Mouse (Mus musculus) neural tube, embryonic 15.5 days (tissue): ENCODE measurements at regions not wholly inside any gene's neighbourhood (a gene's known extent, or its start where the extent isn't known, plus 50 kb on each side); places are given as distances from the start of the nearest gene placed in this dataset.

ENCODE experiments used
- ATAC-seq: fragments of 200-750 bp; cut with Nextera tagmentation; 2 replicates; pipeline ENCODE4 v1.8.0; 2017; ENCODE audit warnings: mild to moderate bottlenecking, moderate TSS enrichment, moderate library complexity; ENCODE audit not compliant: low FRiP score
- H3K27ac ChIP-seq: fragments of 300-500 bp; sonication (generic); replicated peaks from 2 replicates; pipeline ENCODE4 v1.5.1; 2015; ENCODE audit warnings: mild to moderate bottlenecking, inconsistent platforms
- H3K27me3 ChIP-seq: fragments of 300-500 bp; sonication (generic); replicated peaks from 2 replicates; pipeline ENCODE4 v1.6.1; 2015; ENCODE audit warnings: inconsistent platforms
- H3K36me3 ChIP-seq: fragments of 300-500 bp; sonication (generic); 2 replicates; pipeline ENCODE4 v1.6.1; 2015; ENCODE audit warnings: inconsistent platforms
- H3K4me1 ChIP-seq: fragments of 300-500 bp; sonication (generic); 2 replicates; pipeline ENCODE4 v1.6.1; 2015; ENCODE audit warnings: inconsistent platforms
- H3K4me2 ChIP-seq: fragments of 300-500 bp; sonication (generic); 2 replicates; pipeline ENCODE4 v1.6.1; 2015; ENCODE audit warnings: inconsistent platforms, mild to moderate bottlenecking, moderate library complexity
- H3K4me3 ChIP-seq: fragments of 300-500 bp; sonication (generic); replicated peaks from 2 replicates; pipeline ENCODE4 v1.5.1; 2015; ENCODE audit warnings: mild to moderate bottlenecking, inconsistent platforms
- H3K9ac ChIP-seq: fragments of 300-500 bp; sonication (generic); replicated peaks from 2 replicates; pipeline ENCODE4 v1.6.1; 2015; ENCODE audit warnings: mild to moderate bottlenecking, inconsistent platforms
- H3K9me3 ChIP-seq: fragments of 300-500 bp; sonication (generic); replicated peaks from 2 replicates; pipeline ENCODE4 v1.6.1; 2016; ENCODE audit warnings: inconsistent platforms
- WGBS: fragments of 180-500 bp; shearing (Covaris S2); methylation state at CpG from one replicate; pipeline ENCODE4 v1.1.7; 2015; ENCODE audit warnings: mixed read lengths; 5-methylcytosine and 5-hydroxymethylcytosine counted together

- Histone ChIP-seq H3K4me2 (no peak overlapping the region), H3K4me1 (no peaks in the 10 kb centered on the region), H3K9me3 (no peaks in the 10 kb centered on the region), H3K9ac (no peak overlapping the region), H3K27ac (no peak overlapping the region), H3K36me3 (no peaks in the 10 kb centered on the region), H3K27me3 (no peaks in the 10 kb centered on the region), H3K4me3 (no peak overlapping the region)
- no peak for ATAC-seq
- WGBS: 76% methylated on average over 5 of the region's 5 CpGs
Measured at GRCm38 (mm10) chr10:99392979-99393378, 129.9 kb downstream of the Dusp6 start.

- no peaks in the 10 kb centered on the region for H3K27me3 ChIP-seq
- WGBS: 73% methylated on average over 8 of the region's 8 CpGs
- H3K4me3 ChIP-seq: no peak overlapping the region
- no peak overlapping the region for H3K4me2 ChIP-seq
- H3K36me3 ChIP-seq: no peaks in the 10 kb centered on the region
- no peaks in the 10 kb centered on the region for H3K4me1 ChIP-seq
- ATAC-seq: no peak
- no peak overlapping the region for H3K27ac ChIP-seq
- H3K9me3 ChIP-seq: 0 out of 2 replicates have a peak, but pooled peaks cover 3% of the 10 kb centered on the region
- no peak overlapping the region for H3K9ac ChIP-seq
Measured at GRCm38 (mm10) chr10:99393523-99393922, 130.5 kb downstream of the Dusp6 start.

GRCm38 (mm10) chr10:99395411-99395810 is 132.4 kb downstream of the Dusp6 start:
- no peaks in the 10 kb centered on the region for H3K36me3 ChIP-seq
- 0 out of 2 replicates have a peak, but pooled peaks cover 3% of the 10 kb centered on the region for H3K9me3 ChIP-seq
- no peak for ATAC-seq
- H3K4me1 ChIP-seq: no peaks in the 10 kb centered on the region
- no peak overlapping the region for H3K9ac ChIP-seq
- no peaks in the 10 kb centered on the region for H3K27me3 ChIP-seq
- H3K4me2 ChIP-seq: no peak overlapping the region
- 91% methylated on average over 1 of the region's 1 CpGs for WGBS
- no peak overlapping the region for H3K27ac ChIP-seq
- H3K4me3 ChIP-seq: no peak overlapping the region

- H3K9ac ChIP-seq: no peak overlapping the region
Measured at GRCm38 (mm10) chr10:99396630-99397029, 133.6 kb downstream of the Dusp6 start.

GRCm38 (mm10) chr10:99400076-99400475 is 137.0 kb downstream of the Dusp6 start:
- Histone ChIP-seq H3K4me2 (no peak overlapping the region), H3K36me3 (no peaks in the 10 kb centered on the region), H3K27ac (no peak overlapping the region), H3K4me1 (no peaks in the 10 kb centered on the region), H3K9me3 (0 out of 2 replicates have a peak, but pooled peaks cover 3% of the 10 kb centered on the region), H3K27me3 (no peaks in the 10 kb centered on the region), H3K9ac (no peak overlapping the region), H3K4me3 (no peak overlapping the region)
- no peak for ATAC-seq
- 93% methylated on average over 6 of the region's 6 CpGs for WGBS

More at GRCm38 (mm10) chr10:99396630-99397029, 133.6 kb downstream of the Dusp6 start:
- Histone ChIP-seq H3K27ac (no peak overlapping the region), H3K27me3 (no peaks in the 10 kb centered on the region), H3K4me3 (no peak overlapping the region), H3K36me3 (no peaks in the 10 kb centered on the region), H3K4me1 (no peaks in the 10 kb centered on the region), H3K4me2 (no peak overlapping the region), H3K9me3 (0 out of 2 replicates have a peak, but pooled peaks cover 3% of the 10 kb centered on the region)
- ATAC-seq: no peak
- 87% methylated on average over 3 of the region's 3 CpGs for WGBS

GRCm38 (mm10) chr10:99406764-99407163 is 143.7 kb downstream of the Dusp6 start:
- H3K9ac ChIP-seq: no peak overlapping the region
- WGBS: 88% methylated on average over 2 of the region's 2 CpGs
- H3K4me3 ChIP-seq: no peak overlapping the region
- no peaks in the 10 kb centered on the region for H3K9me3 ChIP-seq
- H3K4me2 ChIP-seq: no peak overlapping the region
- no peaks in the 10 kb centered on the region for H3K36me3 ChIP-seq
- H3K27me3 ChIP-seq: no peaks in the 10 kb centered on the region
- H3K27ac ChIP-seq: no peak overlapping the region
- H3K4me1 ChIP-seq: no peaks in the 10 kb centered on the region
- ATAC-seq: no peak

- ATAC-seq: no peak
- Histone ChIP-seq H3K4me1 (no peaks in the 10 kb centered on the region), H3K27ac (no peak overlapping the region), H3K4me3 (no peak overlapping the region), H3K9ac (no peak overlapping the region), H3K27me3 (no peaks in the 10 kb centered on the region), H3K4me2 (no peak overlapping the region), H3K36me3 (no peaks in the 10 kb centered on the region), H3K9me3 (no peaks in the 10 kb centered on the region)
- WGBS: 98% methylated on average over 2 of the region's 2 CpGs
Measured at GRCm38 (mm10) chr10:99408786-99409185, 145.8 kb downstream of the Dusp6 start.

GRCm38 (mm10) chr10:99409744-99410143 is 146.7 kb downstream of the Dusp6 start:
- no peak overlapping the region for H3K27ac ChIP-seq
- no peak overlapping the region for H3K4me2 ChIP-seq
- no peaks in the 10 kb centered on the region for H3K9me3 ChIP-seq
- H3K9ac ChIP-seq: no peak overlapping the region
- no peaks in the 10 kb centered on the region for H3K27me3 ChIP-seq
- WGBS: 82% methylated on average over 11 of the region's 11 CpGs
- no peaks in the 10 kb centered on the region for H3K4me1 ChIP-seq
- no peak for ATAC-seq
- H3K4me3 ChIP-seq: no peak overlapping the region
- H3K36me3 ChIP-seq: no peaks in the 10 kb centered on the region

GRCm38 (mm10) chr10:99410754-99411153 is 147.7 kb downstream of the Dusp6 start:
- H3K27me3 ChIP-seq: no peaks in the 10 kb centered on the region
- no peaks in the 10 kb centered on the region for H3K4me1 ChIP-seq
- no peak overlapping the region for H3K9ac ChIP-seq
- H3K4me2 ChIP-seq: no peak overlapping the region
- no peak overlapping the region for H3K4me3 ChIP-seq
- 91% methylated on average over 3 of the region's 3 CpGs for WGBS
- H3K9me3 ChIP-seq: no peaks in the 10 kb centered on the region
- no peak overlapping the region for H3K27ac ChIP-seq
- no peaks in the 10 kb centered on the region for H3K36me3 ChIP-seq
- ATAC-seq: no peak

GRCm38 (mm10) chr10:99413455-99413854 is 150.4 kb downstream of the Dusp6 start:
- H3K9me3 ChIP-seq: no peaks in the 10 kb centered on the region
- WGBS: 80% methylated on average over 3 of the region's 3 CpGs
- no peak for ATAC-seq

GRCm38 (mm10) chr10:99416271-99416670 is 153.2 kb downstream of the Dusp6 start:
- H3K9ac ChIP-seq: no peak overlapping the region
- no peak overlapping the region for H3K27ac ChIP-seq
- H3K27me3 ChIP-seq: no peaks in the 10 kb centered on the region
- no peaks in the 10 kb centered on the region for H3K9me3 ChIP-seq
- ATAC-seq: no peak
- H3K36me3 ChIP-seq: no peaks in the 10 kb centered on the region
- no peaks in the 10 kb centered on the region for H3K4me1 ChIP-seq
- H3K4me2 ChIP-seq: no peak overlapping the region
- H3K4me3 ChIP-seq: no peak overlapping the region
- WGBS: 76% methylated on average over 8 of the region's 8 CpGs

More at GRCm38 (mm10) chr10:99413455-99413854, 150.4 kb downstream of the Dusp6 start:
- H3K27ac ChIP-seq: no peak overlapping the region
- no peaks in the 10 kb centered on the region for H3K36me3 ChIP-seq
- no peak overlapping the region for H3K4me2 ChIP-seq
- H3K9ac ChIP-seq: no peak overlapping the region
- no peaks in the 10 kb centered on the region for H3K4me1 ChIP-seq
- no peak overlapping the region for H3K4me3 ChIP-seq
- H3K27me3 ChIP-seq: no peaks in the 10 kb centered on the region

- Histone ChIP-seq H3K4me2 (no peak overlapping the region), H3K27ac (no peak overlapping the region), H3K36me3 (no peaks in the 10 kb centered on the region), H3K9me3 (no peaks in the 10 kb centered on the region), H3K4me1 (no peaks in the 10 kb centered on the region), H3K9ac (no peak overlapping the region), H3K27me3 (no peaks in the 10 kb centered on the region), H3K4me3 (no peak overlapping the region)
- ATAC-seq: no peak
- WGBS: 44% methylated on average over 3 of the region's 3 CpGs
Measured at GRCm38 (mm10) chr10:99416896-99417479, 154.0 kb downstream of the Dusp6 start.
